Comparison of ENCODE assay signal across 12 mouse cellular contexts in genomic region chr12:100398268-100398943, GRCm38 (mm10).
A peak's percentile ranks its signal among the peaks of the same experiment; 100 is the strongest.
DNase-seq lines count a peak whose midpoint lies in the region; ATAC-seq lines count a peak whose summit lies in the region.
"Had no signal": no experiment of that assay in that cellular context is flagged by ENCODE, and none has a peak within 500 bp of the region (broad histone marks: within the 10 kb centered on the region; RNA-seq: fewer than 3 reads in every experiment).

No protein-coding gene starts in this region.

- H3K27me3 ChIP-seq in intestine, embryonic 14.5 days (replicated peaks; ENCODE audit: control insufficient read depth, insufficient read depth, low read length), result no peaks in the 10 kb centered on the region
- no peaks in the 10 kb centered on the region for H3K27me3 ChIP-seq in intestine, embryonic 16.5 days (replicated peaks; ENCODE audit: control insufficient read depth, insufficient read depth, low read length)
- H3K27me3 ChIP-seq in forebrain, embryonic 12.5 days, result no peaks in the 10 kb centered on the region
- H3K27me3 ChIP-seq in midbrain, embryonic 15.5 days (replicated peaks), result no peaks in the 10 kb centered on the region

- DNase-seq in intestine, embryonic 14.5 days (ENCODE audit: low spot score), result no peak
- DNase-seq in brain, adult 2 months (ENCODE audit: low read depth, low spot score), result peak; percentile 86
- no peak for DNase-seq in kidney, postnatal 14 days
- DNase-seq in T-cell, adult 2 months (ENCODE audit: low spot score), result no peak
- DNase-seq: gastrocnemius, postnatal 10 days; heart, postnatal 14 days; kidney, postnatal 10 days had no signal

- no peak overlapping the region for H3K4me2 ChIP-seq in intestine, embryonic 14.5 days (ENCODE audit: low read length)
- no peak overlapping the region for H3K4me2 ChIP-seq in intestine, embryonic 16.5 days (ENCODE audit: low read depth, low read length)
- H3K4me2 ChIP-seq in forebrain, embryonic 12.5 days, result no peak overlapping the region
- H3K4me2 ChIP-seq in midbrain, embryonic 15.5 days, result no peak overlapping the region

- H3K9me3 ChIP-seq in intestine, embryonic 14.5 days (ENCODE audit: control insufficient read depth, low read length), result no peaks in the 10 kb centered on the region
- no peaks in the 10 kb centered on the region for H3K9me3 ChIP-seq in intestine, embryonic 16.5 days (ENCODE audit: control insufficient read depth, low read length)
- H3K9me3 ChIP-seq in forebrain, embryonic 12.5 days, result no peaks in the 10 kb centered on the region
- no peaks in the 10 kb centered on the region for H3K9me3 ChIP-seq in midbrain, embryonic 15.5 days

- 64% methylated on average over 8 of the region's 8 CpGs for WGBS in intestine, embryonic 14.5 days
- WGBS in intestine, embryonic 16.5 days, result 60% methylated on average over 8 of the region's 8 CpGs
- WGBS in forebrain, embryonic 12.5 days, result 50% methylated on average over 8 of the region's 8 CpGs
- WGBS in midbrain, embryonic 15.5 days, result 55% methylated on average over 8 of the region's 8 CpGs

- no peak for ATAC-seq in intestine, embryonic 14.5 days (replicated peaks; ENCODE audit: low FRiP score, low TSS enrichment, low read depth)
- ATAC-seq in intestine, embryonic 16.5 days, result no peak
- no peak for ATAC-seq in forebrain, embryonic 12.5 days (ENCODE audit: low FRiP score)
- ATAC-seq in midbrain, embryonic 15.5 days (replicated peaks), result 0 out of 2 replicates have a peak, but pooled peaks have one; percentile 18
- ATAC-seq in inflammation-experienced regulatory T-cells, adult 6 months, result no peak
- ATAC-seq: CD4-positive, CD25-positive, alpha-beta regulatory T cell, adult 4 months had no signal

- H3K4me3 ChIP-seq in intestine, embryonic 14.5 days (ENCODE audit: low read depth, low read length), result no peak overlapping the region
- H3K4me3 ChIP-seq in intestine, embryonic 16.5 days (ENCODE audit: low read length), result no peak overlapping the region
- H3K4me3 ChIP-seq in forebrain, embryonic 12.5 days (replicated peaks), result no peak overlapping the region
- H3K4me3 ChIP-seq in midbrain, embryonic 15.5 days, result no peak overlapping the region

- peaks cover 24% of the 10 kb centered on the region for H3K36me3 ChIP-seq in intestine, embryonic 14.5 days (ENCODE audit: control insufficient read depth, insufficient read depth, low read length)
- H3K36me3 ChIP-seq in intestine, embryonic 16.5 days (ENCODE audit: control insufficient read depth, insufficient read depth, low read length), result no peaks in the 10 kb centered on the region
- peaks cover 18% of the 10 kb centered on the region for H3K36me3 ChIP-seq in forebrain, embryonic 12.5 days (replicated peaks)
- peaks cover 6% of the 10 kb centered on the region for H3K36me3 ChIP-seq in midbrain, embryonic 15.5 days (replicated peaks)

- peaks cover 12% of the 10 kb centered on the region for H3K4me1 ChIP-seq in intestine, embryonic 14.5 days (replicated peaks; ENCODE audit: control insufficient read depth, insufficient read depth, low read length)
- peaks cover 9% of the 10 kb centered on the region for H3K4me1 ChIP-seq in intestine, embryonic 16.5 days (ENCODE audit: control insufficient read depth, insufficient read depth, low read length)
- H3K4me1 ChIP-seq in forebrain, embryonic 12.5 days, result peaks cover 15% of the 10 kb centered on the region
- H3K4me1 ChIP-seq in midbrain, embryonic 15.5 days, result peaks cover 17% of the 10 kb centered on the region

- H3K9ac ChIP-seq in intestine, embryonic 14.5 days (ENCODE audit: low read length), result no peak overlapping the region
- no peak overlapping the region for H3K9ac ChIP-seq in intestine, embryonic 16.5 days (ENCODE audit: low read depth, low read length)
- no peak overlapping the region for H3K9ac ChIP-seq in forebrain, embryonic 12.5 days
- no peak overlapping the region for H3K9ac ChIP-seq in midbrain, embryonic 15.5 days

- peak overlapping the region; percentile 23; the same call in 1 of the 2 replicates for H3K27ac ChIP-seq in intestine, embryonic 14.5 days (ENCODE audit: low read depth)
- no peak overlapping the region for H3K27ac ChIP-seq in intestine, embryonic 16.5 days (ENCODE audit: low read length)
- peak overlapping the region; percentile 61 for H3K27ac ChIP-seq in forebrain, embryonic 12.5 days
- peak overlapping the region; percentile 60 for H3K27ac ChIP-seq in midbrain, embryonic 15.5 days
